Mouse (Mus musculus): ENCODE data around the gene Rexo1.

Rexo1 gene

GRCm38 (mm10) chr10:80557346-80557965, 3.9 kb downstream of the Rexo1 start:
- peak; percentile 69 to 83 for DNase-seq (ENCODE audit: low spot score in 2 of 2)

DNA sequence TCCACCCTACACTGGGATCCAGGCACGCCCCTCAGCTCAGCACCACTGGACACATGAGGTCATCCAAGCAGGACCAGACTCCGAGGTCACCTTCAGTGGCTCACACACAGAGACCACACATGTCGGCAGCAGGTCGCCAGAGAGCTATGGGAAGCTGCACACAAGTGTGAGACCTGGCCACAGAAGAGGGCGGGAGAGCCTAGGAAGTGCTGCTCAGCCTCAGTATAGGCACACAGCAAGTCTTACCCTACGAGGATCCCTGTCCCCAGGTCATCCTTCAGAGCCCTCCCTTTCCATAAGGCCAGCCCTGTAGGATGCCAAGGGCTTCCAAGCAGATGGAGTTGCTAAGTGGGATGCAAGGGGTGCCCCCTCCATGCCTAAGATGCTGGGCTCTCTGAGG, 7.4 kb downstream of the Rexo1 start:
- no peak for DNase-seq (ENCODE audit: low spot score in 2 of 2)

DNA sequence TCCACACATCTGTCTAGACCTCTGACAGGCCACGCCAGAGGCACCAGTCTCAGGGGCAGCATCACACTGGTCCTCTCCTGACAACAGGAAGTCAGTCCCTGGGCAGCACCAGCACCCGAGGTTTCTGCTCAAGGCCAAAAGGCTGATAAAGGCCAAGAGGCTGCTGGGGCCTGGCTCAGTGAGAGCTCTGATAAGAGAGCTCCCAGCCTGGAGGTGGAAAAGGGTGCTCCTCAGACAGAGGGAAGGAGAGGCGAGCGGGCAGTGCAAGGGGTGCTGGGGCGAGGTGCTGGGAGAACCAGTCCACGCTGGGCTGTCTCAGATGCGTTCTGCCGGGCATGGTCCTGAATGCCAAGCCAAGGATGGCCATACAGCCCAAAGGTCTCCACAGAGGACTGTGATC, 7.8 kb downstream of the Rexo1 start:
- DNase-seq (ENCODE audit: low spot score in 2 of 2), result peak; percentile 48 to 50

GRCm38 (mm10) chr10:80552364-80552763, 9.0 kb downstream of the Rexo1 start:
- no peak for DNase-seq (ENCODE audit: low spot score in 2 of 2)

DNA sequence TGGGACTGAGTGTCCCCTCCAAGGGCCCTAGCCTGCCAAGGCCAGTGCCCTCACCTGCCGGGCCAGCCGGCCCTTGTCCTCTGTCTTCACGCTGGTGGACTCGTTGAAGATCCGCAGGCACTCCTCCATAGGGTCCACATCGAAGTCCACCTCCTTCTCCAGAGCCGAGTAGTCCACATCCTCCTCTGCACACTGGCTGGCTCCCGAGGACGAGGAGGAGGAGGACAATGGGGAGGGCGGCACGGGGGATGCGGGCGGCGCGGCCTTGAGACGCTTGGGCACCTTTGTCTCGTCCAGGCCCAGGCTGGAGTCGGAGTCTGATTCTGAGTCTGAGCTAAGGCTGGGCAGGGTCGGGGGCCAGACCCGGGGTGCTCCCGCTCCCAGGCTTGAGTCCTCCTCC, 12.1 kb downstream of the Rexo1 start:
- no peak for DNase-seq (ENCODE audit: low spot score in 2 of 2)

DNA sequence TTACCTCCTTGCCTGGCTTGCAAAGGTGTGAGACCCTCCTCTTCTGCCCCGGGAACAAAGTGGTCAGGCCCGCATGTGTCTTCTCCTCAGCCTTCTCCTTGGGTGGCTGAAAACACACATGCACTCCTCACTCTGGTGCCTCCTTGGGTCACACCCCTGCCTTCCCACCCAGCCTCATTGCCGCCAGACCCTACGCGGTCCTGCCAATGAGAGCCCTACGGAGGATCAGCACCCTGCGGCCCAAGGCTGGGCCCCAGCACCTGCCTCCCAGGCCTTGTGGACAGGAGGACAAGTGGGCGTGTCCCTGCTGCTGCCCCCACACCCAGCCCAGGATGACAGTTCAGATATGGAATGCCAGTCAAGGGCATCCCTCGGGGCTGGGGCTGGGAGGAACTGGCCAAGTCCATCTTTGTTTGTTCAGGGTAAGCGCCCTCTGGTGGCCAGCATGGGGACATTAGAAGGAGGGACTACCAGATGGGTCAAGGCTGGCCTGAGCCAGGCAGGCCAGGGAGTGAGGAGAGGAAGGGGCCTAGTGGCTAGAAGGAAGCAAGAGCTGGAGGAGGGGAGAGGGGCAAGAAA, 12.8 kb downstream of the Rexo1 start:
- DNase-seq (ENCODE audit: low spot score in 2 of 2), result peak; percentile 46 to 60

GRCm38 (mm10) chr10:80547539-80547938, 13.8 kb downstream of the Rexo1 start:
- DNase-seq (ENCODE audit: low spot score in 2 of 2), result no peak

GRCm38 (mm10) chr10:80546945-80547344, 14.4 kb downstream of the Rexo1 start:
- no peak for DNase-seq (ENCODE audit: low spot score in 2 of 2)

DNA sequence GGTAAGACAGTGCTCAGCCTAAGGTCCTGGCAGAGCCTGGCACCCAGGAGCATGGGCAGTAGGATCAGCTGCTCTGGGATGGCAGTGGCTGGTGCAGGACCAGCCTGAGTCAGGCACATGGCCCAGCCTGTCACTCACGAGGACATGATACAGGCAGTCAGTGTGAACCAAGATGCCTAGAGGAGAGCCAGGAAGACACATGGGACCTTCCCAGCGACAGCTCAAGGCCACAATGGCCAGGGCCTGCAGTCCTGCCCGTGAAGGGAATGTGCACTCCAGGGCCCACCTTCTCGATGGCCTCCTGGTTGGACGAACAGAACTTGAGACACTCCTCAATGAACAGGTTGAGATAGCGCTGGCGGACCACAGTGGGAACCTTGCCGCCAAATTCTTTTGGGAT, 15.8 kb downstream of the Rexo1 start:
- DNase-seq (ENCODE audit: low spot score in 2 of 2), result no peak

- no peak for DNase-seq (ENCODE audit: low spot score in 2 of 2)
Observed at GRCm38 (mm10) chr10:80543873-80544272, 17.5 kb downstream of the Rexo1 start.

DNA sequence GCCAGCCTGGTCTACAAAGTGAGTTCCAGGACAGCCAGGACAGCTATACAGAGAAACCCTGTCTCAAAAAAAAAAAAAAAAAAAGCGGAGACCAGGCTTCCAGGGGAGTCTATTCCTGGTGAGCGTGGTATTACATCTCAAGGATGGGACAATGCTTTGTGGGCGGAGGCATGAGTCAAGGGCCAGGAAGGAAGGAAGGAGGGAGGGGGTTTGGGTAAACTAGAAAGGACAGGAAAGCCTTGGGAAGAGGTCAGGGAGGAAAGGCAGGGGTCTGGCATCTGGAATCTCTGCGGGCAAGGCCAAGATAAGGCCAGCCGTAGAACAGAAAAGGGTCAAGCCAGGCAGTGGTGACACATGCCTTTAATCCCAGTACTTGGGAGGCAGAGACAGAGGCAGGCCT, 21.9 kb downstream of the Rexo1 start:
- no peak for DNase-seq (ENCODE audit: low spot score in 2 of 2)

GRCm38 (mm10) chr10:80538710-80539394, 22.5 kb downstream of the Rexo1 start, which contains the start of gene Atp8b3:
TSS of gene Atp8b3 (minus strand) at chr10:80539124.
- peak; percentile 95 to 96 for DNase-seq (ENCODE audit: low spot score in 2 of 2)

DNA sequence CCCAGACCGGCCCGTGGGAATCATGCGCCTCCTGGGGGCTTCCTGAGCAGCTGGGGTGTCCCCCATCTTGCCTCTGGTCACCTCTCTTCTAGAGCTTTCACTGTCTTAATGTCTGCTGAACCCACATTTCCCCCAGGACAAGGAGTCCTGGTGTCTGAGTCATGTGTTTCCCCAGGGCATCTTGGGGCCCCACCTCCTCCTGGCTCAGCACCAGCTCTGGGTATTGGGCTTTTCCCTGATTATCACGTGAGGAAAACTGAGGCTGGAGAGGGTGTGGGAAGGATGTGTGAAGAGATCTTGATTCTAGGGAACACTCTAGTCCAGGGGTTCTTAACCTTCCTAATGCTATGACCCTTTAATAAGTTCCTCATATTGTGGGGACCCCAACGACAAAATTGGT, 23.2 kb downstream of the Rexo1 start:
- no peak for DNase-seq (ENCODE audit: low spot score in 2 of 2)

GRCm38 (mm10) chr10:80535711-80536110, 25.6 kb downstream of the Rexo1 start:
- peak; percentile 51 to 68 for DNase-seq (ENCODE audit: low spot score in 2 of 2)

DNA sequence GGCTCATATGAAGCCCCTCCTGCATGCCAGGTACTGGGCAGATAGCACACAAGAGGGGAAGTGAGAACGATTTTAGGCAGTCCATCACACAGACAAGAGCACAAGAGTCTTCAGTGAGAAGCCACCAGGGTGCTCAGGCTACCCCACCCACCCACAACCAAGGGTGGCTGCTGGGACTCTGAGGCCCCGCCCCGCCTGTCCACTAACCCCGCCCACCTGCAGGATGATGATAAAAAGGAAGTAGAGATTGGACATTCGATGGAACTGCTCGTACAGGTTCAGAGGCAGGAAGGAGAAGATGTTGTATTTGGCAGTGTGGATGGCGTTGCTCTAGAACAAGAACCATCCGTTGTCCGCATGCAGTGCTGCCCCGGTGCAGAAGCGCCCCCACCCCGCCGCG, 26.3 kb downstream of the Rexo1 start:
- peak; percentile 74 to 76 for DNase-seq (ENCODE audit: low spot score in 2 of 2)

DNA sequence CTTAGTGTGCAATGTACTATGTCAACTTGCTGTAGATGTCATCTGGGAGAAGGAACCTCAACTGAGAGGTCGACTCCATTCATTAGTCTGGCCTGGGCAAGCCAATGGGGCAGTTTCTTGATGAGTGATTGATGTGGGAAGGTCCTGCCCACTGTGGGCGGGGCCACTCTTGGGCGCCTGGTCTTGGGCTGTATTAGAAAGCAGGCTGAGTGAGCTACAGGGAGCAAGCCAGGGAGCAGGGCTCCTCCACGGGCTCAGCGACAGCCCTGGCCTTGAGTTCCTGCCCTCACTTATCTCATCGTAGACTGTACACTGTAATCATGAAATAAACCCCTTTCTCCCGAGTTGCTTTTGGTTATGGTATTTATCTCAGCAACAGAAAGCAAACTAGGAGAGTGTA, 27.7 kb downstream of the Rexo1 start:
- peak; percentile 57 to 61 for DNase-seq (ENCODE audit: low spot score in 2 of 2)

GRCm38 (mm10) chr10:80532783-80533182, 28.6 kb downstream of the Rexo1 start:
- DNase-seq (ENCODE audit: low spot score in 2 of 2), result no peak

- no peak for DNase-seq (ENCODE audit: low spot score in 2 of 2)
Observed at GRCm38 (mm10) chr10:80526172-80526571, 35.2 kb downstream of the Rexo1 start.

DNA sequence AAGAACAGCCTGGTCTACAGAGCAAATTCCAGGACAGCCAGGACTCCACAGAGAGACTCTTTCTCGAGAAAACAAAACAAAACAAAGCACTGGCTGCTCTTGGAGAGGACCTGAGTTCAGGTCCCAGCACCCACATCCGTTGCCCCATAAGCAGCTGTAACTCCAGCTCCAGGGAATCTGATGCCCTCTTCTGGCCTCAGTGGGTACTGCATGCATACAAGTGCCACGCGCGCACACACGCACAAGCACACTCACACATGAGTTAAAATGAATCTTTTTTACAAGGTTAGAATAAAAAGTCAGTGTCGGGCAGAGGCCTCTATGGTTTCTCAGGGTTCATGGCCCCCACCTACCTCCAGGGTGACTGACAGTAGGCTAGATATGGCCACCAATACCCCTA, 38.1 kb downstream of the Rexo1 start:
- no peak for DNase-seq (ENCODE audit: low spot score in 2 of 2)

DNA sequence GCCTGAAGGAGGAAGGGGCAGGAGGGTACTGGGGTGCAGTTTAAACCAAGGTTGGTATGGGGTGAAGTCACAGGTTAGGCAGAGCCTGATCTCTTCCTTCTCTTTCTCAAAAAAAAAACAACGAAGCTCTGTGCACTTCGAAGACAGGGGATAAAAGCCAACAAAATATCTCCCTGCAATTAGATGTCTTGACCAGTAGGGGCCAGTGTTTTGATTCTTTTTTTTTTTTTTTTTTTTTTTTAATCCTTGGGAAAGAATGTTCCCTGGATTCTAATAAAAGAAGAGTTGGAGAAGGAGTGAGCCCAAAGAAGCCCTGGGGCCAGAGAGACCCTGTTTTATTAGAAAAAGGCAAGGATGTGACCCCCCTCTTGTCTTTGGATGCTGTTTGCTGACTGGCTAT, 42.1 kb downstream of the Rexo1 start:
- no peak for DNase-seq (ENCODE audit: low spot score in 2 of 2)

DNA sequence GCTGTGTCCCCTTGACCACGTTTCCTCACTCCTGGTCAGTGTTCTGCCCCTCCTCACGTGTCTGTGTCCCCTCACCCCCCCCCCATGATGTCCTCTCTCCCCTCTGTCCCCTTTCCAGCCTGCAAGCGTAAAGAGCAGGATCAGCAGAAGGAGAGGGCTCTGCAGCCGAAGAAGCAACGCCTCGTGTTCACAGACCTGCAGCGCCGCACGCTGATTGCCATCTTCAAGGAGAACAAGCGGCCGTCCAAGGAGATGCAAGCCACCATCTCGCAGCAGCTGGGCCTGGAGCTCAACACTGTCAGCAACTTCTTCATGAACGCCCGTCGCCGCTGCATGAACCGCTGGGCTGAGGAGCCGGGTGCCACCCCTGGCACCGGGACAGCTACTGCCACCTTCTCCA, 47.6 kb downstream of the Rexo1 start:
- no peak for DNase-seq (ENCODE audit: low spot score in 2 of 2)

GRCm38 (mm10) chr10:80510273-80510660, 51.1 kb downstream of the Rexo1 start:
- DNase-seq (ENCODE audit: low spot score in 2 of 2), result no peak

Data from spleen, postnatal 14 days (tissue).